Mouse (Mus musculus): ENCODE measurements at regions not wholly inside any gene's neighbourhood (a gene's known extent, or its start where the extent isn't known, plus 50 kb on each side); places are given as distances from the start of the nearest gene placed in this dataset.

GRCm38 (mm10) chr2:148506966-148507365 is 63.6 kb upstream of the Cd93 start:
- DNase-seq (ENCODE audit: low spot score in 2 of 2): no peak

DNA sequence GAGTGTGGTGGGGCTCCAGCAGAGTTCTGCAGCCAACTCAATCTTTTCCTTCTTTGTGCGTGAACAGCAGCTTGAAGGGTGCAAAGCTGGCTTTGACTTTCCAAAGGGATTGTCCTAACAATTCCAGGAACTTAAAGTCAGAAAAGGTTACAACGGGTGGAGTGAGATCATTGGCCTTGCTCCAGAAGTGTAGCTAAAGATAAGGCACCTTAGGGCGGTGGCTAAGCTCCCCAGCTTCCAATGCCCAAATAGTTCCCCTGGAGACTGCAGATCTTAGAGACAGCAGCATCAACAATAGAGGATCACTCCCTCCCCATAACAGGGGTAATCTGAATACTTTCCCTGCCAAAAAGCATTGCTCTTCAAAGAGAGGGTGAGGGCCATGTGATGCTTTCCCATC is 62.3 kb upstream of the Cd93 start:
- no peak for DNase-seq (ENCODE audit: low spot score in 2 of 2)

DNA sequence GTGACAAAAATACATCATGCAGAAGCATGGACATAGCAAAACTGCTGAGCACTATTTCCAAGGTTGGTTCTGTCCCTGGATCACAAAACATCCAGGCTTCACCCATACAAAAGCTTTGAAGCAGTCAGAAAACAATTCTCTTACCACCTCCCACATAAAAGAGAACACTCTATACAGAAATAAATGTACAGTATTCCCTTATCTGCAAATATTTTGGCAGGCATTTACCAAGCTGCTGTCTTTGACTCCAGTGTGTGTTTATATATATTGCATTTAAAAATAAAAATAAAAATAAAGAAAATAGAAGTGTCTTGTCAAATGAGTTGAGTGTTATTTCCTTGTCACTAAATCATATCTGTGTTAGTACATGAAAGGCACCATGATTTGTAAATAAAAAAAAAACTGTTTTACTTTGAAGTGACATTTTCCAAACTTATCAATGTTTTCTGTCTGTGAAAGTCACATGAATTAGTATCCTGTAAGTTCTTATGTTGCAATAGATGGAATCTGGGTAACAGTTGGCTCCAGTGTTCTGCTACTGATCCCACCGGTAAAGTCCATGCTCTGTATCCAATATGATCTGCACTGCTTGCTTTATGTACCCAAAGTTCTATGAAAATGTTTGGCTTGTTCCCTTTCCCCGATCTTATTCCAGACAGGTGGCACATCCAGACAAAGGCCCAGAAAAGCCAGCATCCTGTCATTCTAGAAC is 59.9 kb upstream of the Cd93 start:
- no peak for DNase-seq (ENCODE audit: low spot score in 2 of 2)

DNA sequence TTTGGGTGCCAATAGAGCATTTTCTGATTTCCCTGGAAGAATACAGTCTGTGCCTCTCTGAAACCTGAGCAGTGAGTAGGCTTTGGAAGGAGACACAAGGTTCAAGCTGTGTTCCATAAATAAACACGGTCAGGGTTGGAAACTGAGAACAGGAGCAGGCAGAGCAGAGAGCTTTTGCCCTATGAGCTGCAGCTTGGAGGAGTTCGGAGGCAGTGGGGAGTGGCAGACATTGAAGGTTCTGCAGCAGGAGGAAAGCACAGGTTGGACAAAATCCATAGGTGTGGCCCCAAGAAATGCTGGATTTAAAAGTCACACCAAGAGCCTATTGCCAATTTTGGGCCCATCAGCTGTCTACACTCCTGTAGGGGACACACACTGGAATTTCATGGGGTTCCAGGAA is 59.0 kb upstream of the Cd93 start:
- DNase-seq (ENCODE audit: low spot score in 2 of 2): no peak

DNA sequence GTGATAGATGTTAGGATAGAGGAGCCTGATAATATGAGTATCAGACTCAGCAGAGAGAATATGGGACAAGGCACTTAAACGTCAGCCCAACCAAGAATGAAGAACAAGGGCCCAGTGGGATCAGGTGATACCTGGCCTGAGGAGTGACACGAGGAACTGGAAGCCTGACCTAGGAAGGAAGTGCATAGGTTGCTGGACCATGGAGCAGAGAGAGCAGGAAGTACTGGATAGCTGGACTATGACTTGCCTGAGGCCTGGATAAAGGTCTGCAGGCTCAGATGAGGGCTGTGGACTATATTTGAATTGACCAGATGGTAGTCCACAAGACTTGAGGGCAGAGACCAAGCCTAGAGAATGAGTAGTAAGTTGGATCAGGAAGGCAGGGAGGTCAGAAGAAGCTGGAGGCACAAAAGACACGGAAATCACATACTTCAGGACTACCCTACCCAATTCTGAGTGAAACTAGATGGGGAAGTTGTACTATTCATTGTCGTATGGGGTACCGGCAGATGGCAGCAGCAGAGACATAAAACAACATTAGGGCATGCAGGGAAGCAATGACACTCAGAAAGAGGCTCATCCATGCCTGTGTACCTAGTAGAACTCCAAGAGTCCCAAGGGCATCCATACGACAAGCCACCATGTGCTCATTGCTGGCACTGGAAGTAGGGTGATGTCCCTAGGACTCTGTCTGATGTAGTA is 57.0 kb upstream of the Cd93 start:
- DNase-seq (ENCODE audit: low spot score in 2 of 2): no peak

- no peak for DNase-seq (ENCODE audit: low spot score in 2 of 2)
These were observed 54.3 kb upstream of the Cd93 start for GRCm38 (mm10) chr2:148497452-148498302.

DNA sequence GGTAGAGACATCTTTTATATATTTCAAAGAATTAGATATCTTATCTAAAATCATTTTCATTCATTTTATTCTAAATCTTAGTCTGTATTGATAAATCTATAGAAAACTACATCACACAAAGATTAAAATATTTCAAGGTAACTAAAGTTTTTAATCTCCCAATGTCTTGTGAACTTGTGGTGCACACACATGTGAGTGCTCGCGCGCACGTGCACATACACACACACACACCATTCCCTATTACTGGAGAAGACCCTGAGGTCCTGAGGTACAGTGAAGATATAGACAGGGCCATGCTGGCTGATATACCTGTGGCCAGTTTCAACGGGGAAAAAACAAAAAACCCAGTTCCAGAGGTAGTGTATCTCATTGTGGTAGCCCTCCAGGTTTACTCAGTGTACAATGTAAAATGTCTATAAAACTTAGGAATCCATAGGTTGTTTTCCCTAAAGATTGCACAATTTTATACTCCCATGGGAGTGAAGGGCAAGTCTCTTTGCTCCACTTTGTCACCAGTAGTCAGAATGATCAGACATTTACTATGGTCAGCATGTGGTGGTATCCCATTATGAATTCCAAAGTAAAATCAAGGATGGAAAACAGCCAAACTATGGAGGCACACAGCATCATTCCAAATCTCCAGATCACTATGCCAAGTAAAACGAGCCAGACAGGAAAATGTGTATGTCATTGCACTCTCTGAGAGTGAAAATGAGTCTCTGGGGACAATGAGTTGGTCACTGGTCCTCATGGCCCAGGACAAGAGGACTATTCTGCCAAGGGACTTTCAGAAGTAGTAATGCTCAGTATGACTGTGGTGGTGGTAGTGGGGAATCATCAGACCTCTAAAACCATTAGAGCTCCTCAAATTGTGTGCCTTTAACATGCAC is 53.0 kb upstream of the Cd93 start:
- no peak for DNase-seq (ENCODE audit: low spot score in 2 of 2)

GRCm38 (mm10) chr2:148495485-148495884 is 52.1 kb upstream of the Cd93 start:
- no peak for DNase-seq (ENCODE audit: low spot score in 2 of 2)

- no peak for DNase-seq (ENCODE audit: low spot score in 2 of 2)
These were observed 49.9 kb upstream of the Cd93 start for GRCm38 (mm10) chr2:148493281-148493680.

All from thymus, postnatal 10 days (tissue).